Mouse (Mus musculus) CD4-positive, CD25-positive, alpha-beta regulatory T cell, adult 2 months (primary cell): ENCODE measurements around the gene Traf7.
A peak's percentile ranks its signal among the peaks of the same experiment; 100 is the strongest.

Experiments
- DNase-seq: peaks from one replicate; pipeline ENCODE4 v3.0.0-alpha.2; 2012; ENCODE audit warnings: low read depth, low spot score

Gene Traf7

GRCm38 (mm10) chr17:24477985-24478600, 49.6 kb downstream of the Traf7 start:
- DNase-seq: peak; percentile 23

GRCm38 (mm10) chr17:24477053-24477984, 50.4 kb downstream of the Traf7 start:
- no peak for DNase-seq

- no peak for DNase-seq
Measured at GRCm38 (mm10) chr17:24476022-24476776, 51.5 kb downstream of the Traf7 start.

- DNase-seq: no peak
Measured at GRCm38 (mm10) chr17:24475586-24475985, 52.2 kb downstream of the Traf7 start.

DNA sequence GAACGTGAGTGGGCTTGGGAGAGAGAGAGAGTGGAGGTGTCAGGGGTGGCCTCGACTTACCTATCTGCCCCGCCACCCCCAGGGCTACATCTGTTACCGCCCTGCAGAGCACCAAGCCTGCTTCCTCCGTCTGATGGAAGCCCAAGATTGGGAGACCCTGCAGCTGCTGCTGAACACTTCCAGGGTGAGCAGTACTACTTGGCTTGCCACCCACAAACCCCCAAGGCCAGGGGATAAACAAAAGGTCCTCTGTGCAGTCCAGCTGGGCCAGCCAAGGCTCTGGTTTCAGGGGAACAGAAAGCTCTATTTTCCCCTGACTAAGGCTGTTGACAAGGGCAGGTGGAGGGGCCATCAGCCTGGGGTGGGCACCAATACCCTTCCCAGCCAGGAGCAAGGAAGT, 53.2 kb downstream of the Traf7 start:
- DNase-seq: no peak

- DNase-seq: no peak
Measured at GRCm38 (mm10) chr17:24473612-24474275, 54.0 kb downstream of the Traf7 start, which contains the start of gene Bricd5. TSS of gene Bricd5 (plus strand) at chr17:24473884.

DNA sequence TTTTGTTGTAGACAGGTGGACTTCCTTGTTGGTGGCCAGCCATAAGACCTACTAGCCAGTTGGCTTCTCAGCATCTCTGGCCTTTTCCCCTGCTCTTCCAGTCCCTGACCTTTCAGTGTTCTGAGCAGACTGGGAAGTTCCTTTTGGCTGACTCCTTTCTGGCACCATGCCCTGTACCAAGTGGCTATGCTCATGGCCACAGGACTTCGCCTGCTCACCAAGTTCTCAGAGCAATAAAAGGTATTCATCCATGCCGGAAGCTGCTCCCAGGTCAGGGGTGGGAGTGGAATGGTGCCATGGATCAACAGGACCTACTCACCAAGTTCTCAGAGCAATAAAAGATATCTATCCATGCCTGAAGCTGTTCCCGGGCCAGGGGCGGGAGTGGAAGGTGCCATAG, 55.2 kb downstream of the Traf7 start:
- DNase-seq: no peak

DNA sequence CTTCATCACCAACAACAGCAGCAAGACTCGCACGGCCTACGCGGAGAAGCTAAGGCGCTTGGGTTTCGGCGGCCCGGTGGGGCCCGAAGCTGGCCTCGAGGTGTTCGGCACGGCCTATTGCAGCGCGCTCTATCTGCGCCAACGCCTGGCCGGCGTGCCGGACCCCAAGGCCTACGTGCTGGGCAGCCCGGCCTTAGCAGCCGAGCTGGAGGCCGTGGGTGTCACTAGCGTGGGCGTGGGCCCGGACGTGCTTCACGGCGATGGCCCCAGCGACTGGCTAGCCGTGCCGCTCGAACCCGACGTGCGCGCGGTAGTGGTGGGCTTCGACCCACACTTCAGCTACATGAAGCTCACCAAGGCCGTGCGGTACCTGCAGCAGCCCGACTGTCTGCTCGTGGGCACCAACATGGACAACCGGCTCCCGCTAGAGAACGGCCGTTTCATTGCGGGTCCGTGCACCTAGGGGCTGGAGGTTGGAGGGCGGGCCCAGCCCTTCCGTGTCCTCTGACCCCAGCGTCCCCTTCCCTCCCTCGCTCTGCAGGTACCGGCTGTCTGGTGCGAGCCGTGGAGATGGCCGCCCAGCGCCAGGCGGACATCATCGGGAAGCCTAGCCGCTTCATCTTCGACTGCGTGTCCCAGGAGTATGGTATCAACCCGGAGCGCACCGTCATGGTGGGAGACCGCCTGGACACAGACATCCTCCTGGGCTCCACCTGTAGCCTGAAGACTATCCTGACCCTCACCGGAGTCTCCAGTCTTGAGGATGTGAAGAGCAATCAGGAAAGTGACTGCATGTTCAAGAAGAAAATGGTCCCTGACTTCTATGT, 56.8 kb downstream of the Traf7 start:
- no peak for DNase-seq

DNA sequence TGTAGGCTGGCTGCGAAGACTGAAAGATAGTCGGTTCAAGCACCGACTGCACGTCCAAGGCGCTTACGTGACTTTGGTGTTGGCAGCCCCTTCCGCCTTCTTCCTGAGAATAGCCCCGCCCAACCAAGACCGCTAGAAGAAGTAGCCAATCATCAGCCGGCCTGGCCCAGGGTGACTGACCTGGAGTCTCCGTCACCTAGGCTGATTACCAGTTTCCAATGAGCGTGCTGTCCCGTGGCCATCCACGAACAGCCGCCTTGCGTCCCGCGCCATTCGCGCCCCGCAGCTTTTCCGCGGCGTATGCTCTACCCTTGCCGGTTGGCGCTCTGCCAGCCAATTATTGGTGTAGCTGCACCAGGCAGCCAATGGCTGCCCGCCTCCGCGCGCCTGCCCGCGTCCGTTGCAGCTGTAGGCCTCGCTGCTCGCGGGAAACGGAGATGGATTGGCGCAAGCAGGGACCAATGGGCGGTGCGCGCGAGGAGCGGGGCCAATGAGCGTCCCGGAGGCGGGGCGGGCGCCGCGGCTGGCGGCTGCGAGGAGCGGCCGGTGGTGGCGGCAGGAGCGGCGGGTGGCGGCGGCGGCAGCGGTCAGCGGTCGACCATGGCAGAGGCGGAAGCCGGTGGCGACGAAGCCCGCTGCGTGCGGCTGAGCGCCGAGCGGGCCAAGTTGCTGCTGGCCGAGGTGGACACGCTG, 57.7 kb downstream of the Traf7 start, which contains the start of the genes E4f1 and Pgp:
TSS of gene E4f1 (minus strand) at position 404 of the 693 bp plus-strand sequence.
TSS of gene Pgp (plus strand) at position 483 of the 693 bp plus-strand sequence.
- DNase-seq: peak; percentile 99

DNA sequence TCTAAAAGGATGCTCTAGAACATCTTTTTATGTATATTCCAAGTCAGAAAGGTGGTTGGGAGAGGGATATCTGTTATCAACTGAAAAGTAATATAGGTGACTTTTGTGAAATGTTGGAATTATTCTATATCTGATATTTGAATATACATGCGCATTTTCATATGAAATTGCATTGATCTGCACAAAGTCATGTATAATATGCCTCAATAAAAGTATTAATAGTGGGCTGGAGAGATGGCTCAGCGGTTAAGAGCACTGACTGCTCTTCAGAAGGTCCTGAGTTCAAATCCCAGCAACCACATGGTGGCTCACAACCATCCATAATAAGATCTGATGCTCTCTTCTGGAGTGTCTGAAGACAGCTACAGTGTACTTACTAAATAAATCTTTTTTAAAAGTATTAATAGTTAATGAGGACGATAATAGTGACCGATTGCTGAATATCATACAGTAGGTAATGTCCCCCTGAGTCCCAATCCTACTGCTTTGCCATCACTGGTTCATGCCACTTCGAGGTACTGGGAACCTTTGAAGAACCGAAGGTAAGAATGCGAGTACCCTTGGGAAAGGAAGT, 58.3 kb downstream of the Traf7 start:
- DNase-seq: no peak

GRCm38 (mm10) chr17:24468636-24469246, 59.0 kb downstream of the Traf7 start:
- no peak for DNase-seq

- DNase-seq: peak; percentile 26
Measured at GRCm38 (mm10) chr17:24463374-24464133, 64.2 kb downstream of the Traf7 start.

DNA sequence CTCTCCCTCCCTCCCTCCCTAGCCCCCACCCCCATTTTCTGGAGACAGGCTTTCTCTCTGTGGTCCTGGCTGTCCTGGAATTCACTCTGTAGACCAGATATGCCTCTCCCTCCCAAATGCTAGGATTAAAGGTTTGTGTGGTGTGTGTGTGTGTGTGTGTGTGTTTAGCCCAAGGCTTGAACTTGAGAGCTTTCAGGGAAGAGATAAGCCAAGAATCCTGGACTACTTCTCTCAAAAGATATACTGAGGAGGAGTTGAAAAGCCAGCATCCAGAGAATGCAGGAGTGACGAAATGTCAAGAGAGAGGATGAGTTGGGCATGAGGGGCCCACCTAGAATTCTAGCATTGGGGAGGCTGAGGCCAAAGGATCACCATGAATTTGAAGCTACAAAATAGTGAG, 64.8 kb downstream of the Traf7 start:
- DNase-seq: no peak

DNA sequence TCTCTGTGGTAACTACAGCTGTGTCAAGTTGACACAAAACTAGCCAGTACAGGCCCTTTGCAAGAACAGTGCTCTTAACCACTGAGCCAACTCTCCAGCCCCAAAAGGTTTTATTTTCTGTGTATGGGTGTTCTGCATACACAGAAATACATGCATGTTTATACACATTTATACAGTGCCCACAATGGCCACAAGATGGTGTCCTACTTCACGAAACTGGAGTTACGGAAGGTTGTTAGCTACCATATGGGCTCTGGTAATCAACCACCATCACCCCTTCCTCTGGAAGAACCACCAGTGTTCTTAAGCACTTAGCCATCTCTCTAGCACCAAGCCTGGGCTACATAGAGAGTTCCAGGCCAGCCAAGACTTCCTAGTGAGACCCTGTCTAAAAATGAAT, 66.2 kb downstream of the Traf7 start:
- peak; percentile 73 for DNase-seq
